Mouse (Mus musculus) embryonic fibroblast, embryonic 13.5 days (primary cell): Measurements from ENCODE around the gene Map3k4. TPM values are rescaled to one million over a fixed set of nuclear protein-coding genes. Genes with fewer than 3 reads are reported as not detected.

ENCODE experiments used
- H3K27ac ChIP-seq: 2 replicates; pipeline ENCODE4 v1.5.1; 2012; ENCODE audit warnings: low read length, control low read depth, inconsistent platforms; ENCODE audit not compliant: insufficient read depth
- H3K4me1 ChIP-seq: 2 replicates; pipeline ENCODE4 v1.6.1; 2011; ENCODE audit warnings: low read length; ENCODE audit not compliant: control insufficient read depth, insufficient read depth
- H3K4me3 ChIP-seq: 2 replicates; pipeline ENCODE4 v1.5.1; 2011; ENCODE audit warnings: mild to moderate bottlenecking, control low read depth, low read length; ENCODE audit not compliant: insufficient read depth
- CTCF ChIP-seq: IDR thresholded peaks from 2 replicates; pipeline ENCODE4 v1.5.1; 2011; ENCODE audit warnings: mild to moderate bottlenecking, control low read depth, low read length, moderate library complexity, borderline replicate concordance; ENCODE audit not compliant: insufficient read depth
- POLR2A ChIP-seq: IDR thresholded peaks from 2 replicates; pipeline ENCODE4 v1.6.1; 2011; ENCODE audit warnings: low read depth, mild to moderate bottlenecking, control low read depth, low read length, moderate library complexity
- polyA plus RNA-seq: library from polyadenylated mRNA; stranded (reverse); fragments of >200 nt; gene quantifications from 2 replicates; pipeline ENCODE4 v1.2.4, GENCODE M21; 2011; ENCODE audit warnings: low read depth; ENCODE audit not compliant: missing spikeins, insufficient read length

Map3k4 gene
- polyA plus RNA-seq, 1 experiment: 14.8 TPM

GRCm38 (mm10) chr17:12262851-12263250 is 55.7 kb downstream of the Map3k4 start:
- no peak for TF ChIP-seq CTCF
- H3K4me3 ChIP-seq: no peak overlapping the region
- no peaks in the 10 kb centered on the region for H3K4me1 ChIP-seq
- no peak overlapping the region for H3K27ac ChIP-seq

- TF ChIP-seq POLR2A (no peak), CTCF (peak; percentile 77; the same call in 1 of the 2 replicates)
- Histone ChIP-seq H3K4me3 (no peak overlapping the region), H3K27ac (no peak overlapping the region), H3K4me1 (no peaks in the 10 kb centered on the region)
These were observed 56.7 kb downstream of the Map3k4 start for GRCm38 (mm10) chr17:12261887-12262286.

GRCm38 (mm10) chr17:12261376-12261775 is 57.2 kb downstream of the Map3k4 start:
- no peak overlapping the region for H3K4me3 ChIP-seq
- H3K4me1 ChIP-seq: no peaks in the 10 kb centered on the region
- H3K27ac ChIP-seq: no peak overlapping the region
- TF ChIP-seq POLR2A (no peak), CTCF (no peak)

GRCm38 (mm10) chr17:12259957-12260356 is 58.6 kb downstream of the Map3k4 start:
- H3K4me1 ChIP-seq: no peaks in the 10 kb centered on the region
- H3K4me3 ChIP-seq: no peak overlapping the region
- TF ChIP-seq CTCF (no peak), POLR2A (no peak)
- H3K27ac ChIP-seq: no peak overlapping the region

GRCm38 (mm10) chr17:12258517-12258916 is 60.1 kb downstream of the Map3k4 start:
- Histone ChIP-seq H3K4me1 (no peaks in the 10 kb centered on the region), H3K4me3 (no peak overlapping the region), H3K27ac (no peak overlapping the region)
- TF ChIP-seq POLR2A: no peak
- TF ChIP-seq CTCF: no peak

- no peak for TF ChIP-seq POLR2A
- no peak for TF ChIP-seq CTCF
- Histone ChIP-seq H3K4me3 (no peak overlapping the region), H3K4me1 (no peaks in the 10 kb centered on the region), H3K27ac (no peak overlapping the region)
These were observed 62.5 kb downstream of the Map3k4 start for GRCm38 (mm10) chr17:12256142-12256541.

GRCm38 (mm10) chr17:12250581-12250980 is 68.0 kb downstream of the Map3k4 start:
- Histone ChIP-seq H3K27ac (no peak overlapping the region), H3K4me1 (no peaks in the 10 kb centered on the region), H3K4me3 (no peak overlapping the region)
- no peak for TF ChIP-seq POLR2A

GRCm38 (mm10) chr17:12249783-12250504 is 68.7 kb downstream of the Map3k4 start:
- Histone ChIP-seq H3K27ac (no peak overlapping the region), H3K4me3 (no peak overlapping the region), H3K4me1 (no peaks in the 10 kb centered on the region)
- TF ChIP-seq POLR2A: no peak
- TF ChIP-seq CTCF: no peak

- no peak for TF ChIP-seq POLR2A
- TF ChIP-seq CTCF: no peak
- Histone ChIP-seq H3K27ac (no peak overlapping the region), H3K4me3 (no peak overlapping the region), H3K4me1 (no peaks in the 10 kb centered on the region)
These were observed 77.9 kb downstream of the Map3k4 start for GRCm38 (mm10) chr17:12240701-12241100.

GRCm38 (mm10) chr17:12232724-12233123 is 85.9 kb downstream of the Map3k4 start:
- Histone ChIP-seq H3K4me3 (no peak overlapping the region), H3K4me1 (0 out of 2 replicates have a peak, but pooled peaks cover 3% of the 10 kb centered on the region), H3K27ac (no peak overlapping the region)
- TF ChIP-seq POLR2A: no peak
- TF ChIP-seq CTCF: no peak

- H3K27ac ChIP-seq: no peak overlapping the region
- peaks cover 6% of the 10 kb centered on the region for H3K4me1 ChIP-seq
- H3K4me3 ChIP-seq: no peak overlapping the region
- TF ChIP-seq POLR2A: no peak
- TF ChIP-seq CTCF: no peak
These were observed 87.5 kb downstream of the Map3k4 start for GRCm38 (mm10) chr17:12231087-12231486.
